Mouse (Mus musculus): ENCODE measurements around the gene Dcaf1. TPM values are rescaled to one million over a fixed set of nuclear protein-coding genes. Genes with fewer than 3 reads are reported as not detected.

Dcaf1 gene
- polyA plus RNA-seq, 1 experiment = 17.1 TPM

- peaks cover 15% of the 10 kb centered on the region for H3K79me3 ChIP-seq (ENCODE audit: low read depth)
- H3K4me3 ChIP-seq (ENCODE audit: insufficient read depth, poor library complexity, severe bottlenecking) = no peak overlapping the region
- TF ChIP-seq MYOD1 (IDR thresholded peaks at IDR 0.05; ENCODE audit: control insufficient read depth, insufficient read length, low read depth) = no peak
- TF ChIP-seq MAX (IDR thresholded peaks at IDR 0.05) = no peak
- TF ChIP-seq USF1 (IDR thresholded peaks at IDR 0.05; ENCODE audit: low read depth) = no peak
- TF ChIP-seq MYOG (IDR thresholded peaks at IDR 0.05; ENCODE audit: control insufficient read depth, extremely low read depth, insufficient read length) = no peak
- TF ChIP-seq CTCF (IDR thresholded peaks at IDR 0.05; ENCODE audit: control insufficient read depth, insufficient read depth, insufficient read length) = no peak
- TF ChIP-seq CEBPB (IDR thresholded peaks at IDR 0.05; ENCODE audit: low read depth) = no peak
- TF ChIP-seq FOSL1 (IDR thresholded peaks at IDR 0.05; ENCODE audit: insufficient read depth, low read length, poor library complexity, severe bottlenecking) = no peak
- H3ac ChIP-seq (ENCODE audit: control insufficient read depth, insufficient read length, low read depth) = no peak overlapping the region
- peaks cover 18% of the 10 kb centered on the region for H3K79me2 ChIP-seq (ENCODE audit: control insufficient read depth, insufficient read depth)
- H3K36me3 ChIP-seq (ENCODE audit: control insufficient read depth, insufficient read depth) = peaks cover 61% of the 10 kb centered on the region
- no peaks in the 10 kb centered on the region for H3K27me3 ChIP-seq (ENCODE audit: control insufficient read depth, insufficient read depth, insufficient read length)
These were observed 57.8 kb downstream of the Dcaf1 start for GRCm38 (mm10) chr9:106879471-106879870.

- Histone ChIP-seq H3ac (ENCODE audit: control insufficient read depth, insufficient read length, low read depth) (no peak overlapping the region), H3K4me3 (ENCODE audit: insufficient read depth, poor library complexity, severe bottlenecking) (no peak overlapping the region), H3K36me3 (ENCODE audit: control insufficient read depth, insufficient read depth) (peaks cover 55% of the 10 kb centered on the region), H3K79me2 (ENCODE audit: control insufficient read depth, insufficient read depth) (peaks cover 36% of the 10 kb centered on the region), H3K27me3 (ENCODE audit: control insufficient read depth, insufficient read depth, insufficient read length) (no peaks in the 10 kb centered on the region), H3K79me3 (ENCODE audit: low read depth) (peaks cover 30% of the 10 kb centered on the region)
- no peak for TF ChIP-seq CTCF (IDR thresholded peaks at IDR 0.05; ENCODE audit: control insufficient read depth, insufficient read depth, insufficient read length)
- TF ChIP-seq CEBPB (IDR thresholded peaks at IDR 0.05; ENCODE audit: low read depth) = no peak
- no peak for TF ChIP-seq MAX (IDR thresholded peaks at IDR 0.05)
- TF ChIP-seq USF1 (IDR thresholded peaks at IDR 0.05; ENCODE audit: low read depth) = no peak
- no peak for TF ChIP-seq MYOD1 (IDR thresholded peaks at IDR 0.05; ENCODE audit: control insufficient read depth, insufficient read length, low read depth)
- TF ChIP-seq MYOG (IDR thresholded peaks at IDR 0.05; ENCODE audit: control insufficient read depth, extremely low read depth, insufficient read length) = no peak
- no peak for TF ChIP-seq FOSL1 (IDR thresholded peaks at IDR 0.05; ENCODE audit: insufficient read depth, low read length, poor library complexity, severe bottlenecking)
These were observed 59.5 kb downstream of the Dcaf1 start for GRCm38 (mm10) chr9:106881071-106881755.

DNA sequence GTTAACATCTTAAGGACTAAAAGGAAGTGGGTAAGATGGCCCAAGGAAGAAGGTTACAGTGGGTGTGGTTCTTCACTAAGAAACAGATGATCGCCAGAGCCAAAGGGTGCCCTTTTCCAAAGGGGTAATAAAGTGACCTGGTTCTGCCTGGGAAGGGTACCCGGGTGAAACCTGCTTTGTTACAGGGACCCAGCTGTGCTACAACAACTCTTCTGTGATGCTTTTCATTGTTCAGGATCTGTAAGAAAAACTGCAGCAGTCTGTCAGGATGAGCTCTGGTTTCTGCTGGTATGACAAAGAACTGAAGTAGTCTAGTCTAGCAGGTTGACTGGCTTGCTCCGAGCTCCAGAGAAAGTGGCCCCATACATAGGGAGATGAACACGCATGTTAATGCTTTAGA is 60.5 kb downstream of the Dcaf1 start:
- Histone ChIP-seq H3K4me3 (ENCODE audit: insufficient read depth, poor library complexity, severe bottlenecking) (no peak overlapping the region), H3K27me3 (ENCODE audit: control insufficient read depth, insufficient read depth, insufficient read length) (no peaks in the 10 kb centered on the region), H3K79me3 (ENCODE audit: low read depth) (peaks cover 32% of the 10 kb centered on the region), H3ac (ENCODE audit: control insufficient read depth, insufficient read length, low read depth) (no peak overlapping the region), H3K79me2 (ENCODE audit: control insufficient read depth, insufficient read depth) (peaks cover 41% of the 10 kb centered on the region), H3K36me3 (ENCODE audit: control insufficient read depth, insufficient read depth) (peaks cover 47% of the 10 kb centered on the region)
- TF ChIP-seq MAX (IDR thresholded peaks at IDR 0.05) = no peak
- TF ChIP-seq FOSL1 (IDR thresholded peaks at IDR 0.05; ENCODE audit: insufficient read depth, low read length, poor library complexity, severe bottlenecking) = no peak
- no peak for TF ChIP-seq USF1 (IDR thresholded peaks at IDR 0.05; ENCODE audit: low read depth)
- TF ChIP-seq MYOG (IDR thresholded peaks at IDR 0.05; ENCODE audit: control insufficient read depth, extremely low read depth, insufficient read length) = no peak
- TF ChIP-seq CEBPB (IDR thresholded peaks at IDR 0.05; ENCODE audit: low read depth) = no peak
- TF ChIP-seq MYOD1 (IDR thresholded peaks at IDR 0.05; ENCODE audit: control insufficient read depth, insufficient read length, low read depth) = no peak
- TF ChIP-seq CTCF (IDR thresholded peaks at IDR 0.05; ENCODE audit: control insufficient read depth, insufficient read depth, insufficient read length) = no peak

DNA sequence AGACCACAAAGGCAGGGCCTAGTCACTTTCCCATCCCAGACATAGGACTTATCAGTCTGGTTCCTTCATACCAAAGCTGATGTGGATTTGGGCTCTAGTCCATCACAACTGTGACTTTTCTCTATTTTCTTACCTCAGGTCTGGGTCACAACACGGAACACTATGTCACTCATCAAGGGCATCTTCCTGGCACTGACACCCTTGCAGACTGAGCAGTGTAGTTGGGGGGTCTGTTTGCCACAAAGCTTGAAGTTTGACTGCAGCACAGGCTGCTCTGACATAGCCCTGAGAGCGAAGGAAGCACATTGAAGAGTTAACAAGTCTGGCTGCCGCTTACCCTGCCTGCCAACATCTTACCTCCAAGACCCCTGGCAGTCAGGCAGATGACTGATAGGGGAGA is 61.4 kb downstream of the Dcaf1 start:
- no peak overlapping the region for H3K4me3 ChIP-seq (ENCODE audit: insufficient read depth, poor library complexity, severe bottlenecking)
- peaks cover 41% of the 10 kb centered on the region for H3K79me2 ChIP-seq (ENCODE audit: control insufficient read depth, insufficient read depth)
- no peak for TF ChIP-seq MAX (IDR thresholded peaks at IDR 0.05)
- TF ChIP-seq CEBPB (IDR thresholded peaks at IDR 0.05; ENCODE audit: low read depth) = no peak
- no peak for TF ChIP-seq MYOD1 (IDR thresholded peaks at IDR 0.05; ENCODE audit: control insufficient read depth, insufficient read length, low read depth)
- TF ChIP-seq FOSL1 (IDR thresholded peaks at IDR 0.05; ENCODE audit: insufficient read depth, low read length, poor library complexity, severe bottlenecking) = no peak
- TF ChIP-seq MYOG (IDR thresholded peaks at IDR 0.05; ENCODE audit: control insufficient read depth, extremely low read depth, insufficient read length) = no peak
- TF ChIP-seq CTCF (IDR thresholded peaks at IDR 0.05; ENCODE audit: control insufficient read depth, insufficient read depth, insufficient read length) = no peak
- no peak for TF ChIP-seq USF1 (IDR thresholded peaks at IDR 0.05; ENCODE audit: low read depth)

DNA sequence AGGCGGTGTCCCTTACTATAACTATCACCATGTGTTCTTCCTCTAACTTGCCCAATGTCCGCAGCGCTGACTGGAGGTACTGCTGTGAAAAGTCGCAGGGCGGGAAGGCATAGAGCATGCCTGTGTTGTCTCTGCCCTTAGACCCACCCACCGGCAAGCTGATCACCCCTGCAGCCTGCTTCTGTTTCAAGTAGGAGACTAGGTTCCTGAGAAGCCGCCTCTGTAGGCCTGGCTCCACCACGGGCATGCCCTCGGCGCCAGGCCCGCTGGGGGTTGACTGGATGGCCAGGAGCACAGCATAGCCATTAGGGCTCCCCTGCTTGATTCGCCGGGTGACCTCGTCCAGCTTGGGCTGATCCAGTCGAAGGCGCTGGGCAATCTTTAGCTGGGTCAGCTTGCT is 62.6 kb downstream of the Dcaf1 start:
- H3K36me3 ChIP-seq (ENCODE audit: control insufficient read depth, insufficient read depth) = peaks cover 49% of the 10 kb centered on the region
- no peak for TF ChIP-seq USF1 (IDR thresholded peaks at IDR 0.05; ENCODE audit: low read depth)
- no peak for TF ChIP-seq MYOG (IDR thresholded peaks at IDR 0.05; ENCODE audit: control insufficient read depth, extremely low read depth, insufficient read length)
- no peak for TF ChIP-seq CTCF (IDR thresholded peaks at IDR 0.05; ENCODE audit: control insufficient read depth, insufficient read depth, insufficient read length)
- TF ChIP-seq CEBPB (IDR thresholded peaks at IDR 0.05; ENCODE audit: low read depth) = no peak
- no peak for TF ChIP-seq FOSL1 (IDR thresholded peaks at IDR 0.05; ENCODE audit: insufficient read depth, low read length, poor library complexity, severe bottlenecking)
- no peak for TF ChIP-seq MAX (IDR thresholded peaks at IDR 0.05)
- no peak for TF ChIP-seq MYOD1 (IDR thresholded peaks at IDR 0.05; ENCODE audit: control insufficient read depth, insufficient read length, low read depth)
- peaks cover 35% of the 10 kb centered on the region for H3K79me3 ChIP-seq (ENCODE audit: low read depth)
- H3ac ChIP-seq (ENCODE audit: control insufficient read depth, insufficient read length, low read depth) = peak overlapping the region; percentile 52
- peaks cover 48% of the 10 kb centered on the region for H3K79me2 ChIP-seq (ENCODE audit: control insufficient read depth, insufficient read depth)
- no peaks in the 10 kb centered on the region for H3K27me3 ChIP-seq (ENCODE audit: control insufficient read depth, insufficient read depth, insufficient read length)
- H3K4me3 ChIP-seq (ENCODE audit: insufficient read depth, poor library complexity, severe bottlenecking) = no peak overlapping the region

More for the DNA sequence above, 61.4 kb downstream of the Dcaf1 start:
- Histone ChIP-seq H3K36me3 (ENCODE audit: control insufficient read depth, insufficient read depth) (peaks cover 46% of the 10 kb centered on the region), H3K79me3 (ENCODE audit: low read depth) (peaks cover 33% of the 10 kb centered on the region), H3K27me3 (ENCODE audit: control insufficient read depth, insufficient read depth, insufficient read length) (no peaks in the 10 kb centered on the region), H3ac (ENCODE audit: control insufficient read depth, insufficient read length, low read depth) (no peak overlapping the region)
